ENCODE assay signal across 10 mouse cellular contexts in genomic region chr9:80176696-80177478, GRCm38 (mm10). TPM values are rescaled to one million over a fixed set of nuclear protein-coding genes. Genes with fewer than 3 reads are reported as not detected.
DNase-seq lines count a peak whose midpoint lies in the region; ATAC-seq and TF ChIP-seq lines count a peak whose summit lies in the region.
"Had no signal": no experiment of that assay in that cellular context is flagged by ENCODE, and none has a peak within 500 bp of the region (broad histone marks: within the 10 kb centered on the region; RNA-seq: fewer than 3 reads in every experiment).

No protein-coding gene starts in this region.

- H3K79me2 ChIP-seq in liver, adult 2 months (ENCODE audit: control insufficient read depth, insufficient read depth, low read length) = peaks cover 50% of the 10 kb centered on the region

- no peak for TF ChIP-seq POLR2A in liver, adult 2 months (IDR thresholded peaks at IDR 0.05; ENCODE audit: extremely low read depth, insufficient read depth, low read length)

- WGBS in liver, adult 2 months = 33% methylated on average over 13 of the region's 13 CpGs
- WGBS in intestine, postnatal 0 days = 25% methylated on average over 13 of the region's 13 CpGs
- 67% methylated on average over 13 of the region's 13 CpGs for WGBS in liver, embryonic 12.5 days (ENCODE audit: insufficient replicate concordance)
- 41% methylated on average over 13 of the region's 13 CpGs for WGBS in stomach, postnatal 0 days

- no peak for TF ChIP-seq EP300 in stomach, postnatal 0 days (optimal IDR thresholded peaks at IDR 0.05)

- H3K27me3 ChIP-seq in liver, adult 2 months (ENCODE audit: control insufficient read depth, insufficient read depth, low read length) = no peaks in the 10 kb centered on the region
- no peaks in the 10 kb centered on the region for H3K27me3 ChIP-seq in intestine, postnatal 0 days (replicated peaks; ENCODE audit: control insufficient read depth, insufficient read depth, low read length)
- no peaks in the 10 kb centered on the region for H3K27me3 ChIP-seq in liver, embryonic 12.5 days (replicated peaks)
- no peaks in the 10 kb centered on the region for H3K27me3 ChIP-seq in stomach, postnatal 0 days (ENCODE audit: control insufficient read depth, insufficient read depth, low read length)

- H3K4me2 ChIP-seq in intestine, postnatal 0 days (replicated peaks; ENCODE audit: low read depth) = peak overlapping the region; percentile 28
- H3K4me2 ChIP-seq in liver, embryonic 12.5 days = no peak overlapping the region
- no peak overlapping the region for H3K4me2 ChIP-seq in stomach, postnatal 0 days (replicated peaks; ENCODE audit: low read depth)

- peaks cover 29% of the 10 kb centered on the region for H3K4me1 ChIP-seq in liver, adult 2 months (ENCODE audit: control insufficient read depth, insufficient read depth, low read length)
- H3K4me1 ChIP-seq in intestine, postnatal 0 days (replicated peaks; ENCODE audit: control insufficient read depth, insufficient read depth, low read length) = peaks cover 7% of the 10 kb centered on the region; the same call in 1 of the 2 replicates
- H3K4me1 ChIP-seq in liver, embryonic 12.5 days = peaks cover 4% of the 10 kb centered on the region
- H3K4me1 ChIP-seq in stomach, postnatal 0 days (replicated peaks; ENCODE audit: control insufficient read depth, insufficient read depth) = peaks cover 3% of the 10 kb centered on the region; the same call in 1 of the 2 replicates

- peak overlapping the region; percentile 62 for H3K27ac ChIP-seq in liver, adult 2 months (replicated peaks; ENCODE audit: insufficient read depth, low read depth, low read length)
- H3K27ac ChIP-seq in intestine, postnatal 0 days (ENCODE audit: low read depth, low read length) = no peak overlapping the region
- no peak overlapping the region for H3K27ac ChIP-seq in liver, embryonic 12.5 days
- H3K27ac ChIP-seq in stomach, postnatal 0 days (replicated peaks) = peak overlapping the region; percentile 78

- peak; percentile 93 for DNase-seq in liver, adult 2 months (ENCODE audit: extremely low read depth, low read depth, low spot score)
- DNase-seq in liver = no peak
- DNase-seq in stomach, postnatal 0 days (ENCODE audit: low spot score) = peak; percentile 82
- no peak for DNase-seq in left cerebral cortex, postnatal 14 days (ENCODE audit: low spot score in 2 of 2)
- no peak for DNase-seq in adrenal gland, adult (ENCODE audit: inconsistent age in 2 of 2, low spot score in 1 of 2)
- no peak for DNase-seq in B cell, adult 2 months
- DNase-seq: cerebellum, adult 11-12 months had no signal

- peaks cover 2% of the 10 kb centered on the region; the same call in 1 of the 2 replicates for H3K36me3 ChIP-seq in liver, adult 2 months (ENCODE audit: control insufficient read depth, insufficient read depth, low read length)
- H3K36me3 ChIP-seq in intestine, postnatal 0 days (ENCODE audit: control insufficient read depth, insufficient read depth) = 0 out of 2 replicates have a peak, but pooled peaks cover 3% of the 10 kb centered on the region
- H3K36me3 ChIP-seq in liver, embryonic 12.5 days = no peaks in the 10 kb centered on the region
- no peaks in the 10 kb centered on the region for H3K36me3 ChIP-seq in stomach, postnatal 0 days (ENCODE audit: control insufficient read depth, insufficient read depth, low read length)

- no peak overlapping the region for H3K9ac ChIP-seq in liver, adult 2 months (ENCODE audit: low read depth, low read length)
- H3K9ac ChIP-seq in intestine, postnatal 0 days (ENCODE audit: low read depth, low read length) = no peak overlapping the region
- no peak overlapping the region for H3K9ac ChIP-seq in liver, embryonic 12.5 days
- no peak overlapping the region for H3K9ac ChIP-seq in stomach, postnatal 0 days (ENCODE audit: low read length)

- H3K4me3 ChIP-seq in liver, adult 2 months (ENCODE audit: insufficient read depth, low read depth, low read length) = no peak overlapping the region
- H3K4me3 ChIP-seq in intestine, postnatal 0 days (ENCODE audit: low read depth, low read length) = no peak overlapping the region
- H3K4me3 ChIP-seq in liver, embryonic 12.5 days = no peak overlapping the region
- H3K4me3 ChIP-seq in stomach, postnatal 0 days (ENCODE audit: low read depth, low read length) = no peak overlapping the region

- TF ChIP-seq CTCF in liver, adult 2 months (IDR thresholded peaks at IDR 0.05; ENCODE audit: low read depth, low read length) = no peak
- no peak for TF ChIP-seq CTCF in intestine, postnatal 0 days (IDR thresholded peaks at IDR 0.05; ENCODE audit: low read depth)
- TF ChIP-seq CTCF in stomach, postnatal 0 days (IDR thresholded peaks at IDR 0.05; ENCODE audit: low read depth) = no peak

- intact Hi-C loops in left cerebral cortex, postnatal 14 days (cut with DNase I) = no loop called here

- no peaks in the 10 kb centered on the region for H3K9me3 ChIP-seq in intestine, postnatal 0 days (ENCODE audit: control insufficient read depth)
- no peaks in the 10 kb centered on the region for H3K9me3 ChIP-seq in liver, embryonic 12.5 days (replicated peaks)
- no peaks in the 10 kb centered on the region for H3K9me3 ChIP-seq in stomach, postnatal 0 days (ENCODE audit: control insufficient read depth, low read length)

- ATAC-seq in intestine, postnatal 0 days = peak; percentile 79
- ATAC-seq in liver, embryonic 12.5 days = 0 out of 2 replicates have a peak, but pooled peaks have one; percentile 15
- peak; percentile 85 for ATAC-seq in stomach, postnatal 0 days (ENCODE audit: low FRiP score, low TSS enrichment)
- ATAC-seq: hindbrain, embryonic 16.5 days had no signal

RNA-seq across cellular contexts. Expression of gene Myo6, which starts 12.1 kb away (rescaled TPM):
- 31.0 and 31.7 TPM in 2 replicates for total RNA-seq in liver, adult 2 months (2014; rRNA removed)
- 8.2 and 12.4 TPM in 2 replicates for polyA plus RNA-seq in liver, adult 2 months (2012; rRNA removed)
- polyA plus RNA-seq in intestine, postnatal 0 days (2015; fragmentation: Nextera tagmentation; extraction: Ambion mirVana) = 50.9 and 65.5 TPM in 2 replicates
- 4.4 and 4.8 TPM in 2 replicates for polyA plus RNA-seq in liver, embryonic 12.5 days (2016; fragmentation: Nextera tagmentation; extraction: Ambion mirVana)
- polyA plus RNA-seq in stomach, postnatal 0 days (2015; fragmentation: Nextera tagmentation; extraction: Ambion mirVana) = 27.2 and 31.8 TPM in 2 replicates
- 10 to 100 TPM; 57.5 to 60.0 TPM for total RNA-seq in left cerebral cortex, postnatal 14 days (2021)

Comparison
In these comparisons a context has a peak if more than half of its experiments do, and no peak if none do; other contexts are left out.
1. DNase-seq: peak in liver, adult 2 months (single experiment) and stomach, postnatal 0 days (single experiment); none in liver (single experiment), left cerebral cortex, postnatal 14 days (0 of 2), adrenal gland, adult (0 of 2) and B cell, adult 2 months (0 of 2).
2. H3K27ac ChIP-seq: peak in liver, adult 2 months (single experiment) and stomach, postnatal 0 days (single experiment); none in intestine, postnatal 0 days (single experiment) and liver, embryonic 12.5 days (single experiment).
3. ATAC-seq: peak in every context shown above with its lines; median percentile 85 in stomach, postnatal 0 days; 79 in intestine, postnatal 0 days; 15 in liver, embryonic 12.5 days.